Mouse (Mus musculus) embryo, embryonic 10 days (tissue): ENCODE results near the gene C2.
A peak's percentile ranks its signal among the peaks of the same experiment; 100 is the strongest.
"Not testable (repeated sequence)": the region's sequence is repeated elsewhere in the genome, so short reads cannot be mapped to it uniquely, and the experiment has no call there.

Experiments used
- DNase-seq: peaks from one replicate; pipeline ENCODE4 v3.0.0-alpha.2; 2015; ENCODE audit warnings: low spot score

The C2 gene

GRCm38 (mm10) chr17:34836155-34836855, 61.8 kb downstream of the C2 start:
- peak; percentile 85 for DNase-seq

DNA sequence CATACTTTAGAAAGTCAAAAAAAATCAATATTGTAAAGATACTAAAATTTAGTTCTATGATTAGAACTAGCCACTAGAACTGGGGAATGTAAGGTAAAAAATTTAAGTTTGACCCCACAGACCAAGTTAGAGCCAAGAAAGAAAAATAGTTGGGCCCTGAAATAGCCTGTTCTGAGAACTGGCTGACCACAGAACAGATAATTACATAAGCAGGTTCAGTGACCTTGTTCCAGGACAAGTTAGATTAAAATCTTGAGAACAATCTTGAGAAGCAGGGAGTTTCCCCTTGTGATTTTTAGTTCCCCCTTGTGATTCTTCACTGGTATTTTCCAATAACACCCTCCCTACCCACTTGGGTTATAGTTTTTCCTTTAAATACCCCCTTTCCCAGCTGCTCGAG, 67.3 kb downstream of the C2 start:
- DNase-seq = not testable (repeated sequence)

DNA sequence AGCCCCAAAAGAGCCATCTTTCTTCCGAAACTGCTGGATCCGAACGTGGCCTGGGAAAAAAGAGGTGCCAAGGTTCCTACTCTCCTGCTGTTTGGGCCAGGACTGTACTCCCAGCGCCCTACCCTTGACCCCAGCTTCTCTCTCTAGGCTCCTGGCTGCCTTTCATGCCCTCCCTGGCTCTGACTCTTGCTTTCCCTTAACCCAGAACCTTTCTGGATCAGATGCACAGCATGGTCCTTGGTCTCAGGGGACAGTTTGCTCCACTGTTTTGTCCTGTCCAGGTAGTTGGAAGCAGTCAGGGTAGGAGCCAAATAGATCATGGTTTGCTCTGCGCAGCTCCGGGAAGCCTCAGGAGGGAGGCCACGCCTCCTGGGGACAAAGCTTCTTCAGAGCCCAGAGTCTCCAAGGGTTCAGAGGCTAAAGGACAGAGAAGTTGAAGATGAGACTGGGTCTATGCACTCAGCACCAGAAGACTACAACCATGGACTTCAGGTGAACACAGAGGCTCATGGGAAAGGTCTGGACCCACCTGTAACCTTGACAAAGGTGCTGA, 83.2 kb downstream of the C2 start:
- DNase-seq = no peak

DNA sequence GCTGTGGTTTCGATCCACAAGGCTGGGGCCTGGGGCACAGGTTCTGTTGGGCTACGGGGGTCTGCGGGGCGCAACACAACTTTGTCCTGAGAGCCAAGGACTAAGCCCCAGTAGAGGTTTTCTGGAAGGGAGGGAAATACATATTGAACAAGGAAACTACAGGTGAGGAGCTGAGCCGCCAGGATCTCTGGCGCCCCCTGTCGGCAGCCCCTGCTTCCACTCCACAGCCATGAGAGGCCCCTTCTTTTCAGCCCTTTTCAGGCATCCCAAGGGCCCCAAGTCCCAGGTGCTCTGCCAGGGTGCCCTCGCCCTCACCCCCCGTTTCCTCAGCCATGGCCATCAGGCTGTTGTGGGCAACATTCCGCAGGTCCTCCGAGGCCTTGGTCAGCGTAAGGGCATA, 84.3 kb downstream of the C2 start:
- not testable (repeated sequence) for DNase-seq
